Mouse (Mus musculus): ENCODE measurements at regions not wholly inside any gene's neighbourhood (a gene's known extent, or its start where the extent isn't known, plus 50 kb on each side); places are given as distances from the start of the nearest gene placed in this dataset.

DNA sequence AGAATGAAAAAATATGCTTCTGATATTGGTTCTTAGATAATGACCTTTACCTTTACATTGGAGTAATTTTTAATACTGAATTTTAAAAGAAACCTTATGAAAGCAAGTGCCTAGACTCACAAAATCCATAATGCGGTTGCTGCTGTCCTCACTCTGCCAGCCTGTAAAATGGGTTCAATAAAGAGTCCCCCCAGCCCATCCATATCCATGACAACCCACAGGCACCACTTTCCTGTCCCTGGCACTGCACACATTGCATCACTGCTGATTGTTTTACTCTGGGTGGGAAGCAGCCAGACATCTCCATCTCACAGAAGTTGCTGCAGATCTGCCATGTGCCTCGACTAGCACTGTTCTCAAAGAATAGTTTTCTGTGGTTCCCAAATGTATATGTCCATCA, 110.3 kb upstream of the Tmc3 start:
- H3K4me1 ChIP-seq (ENCODE audit: control insufficient read depth, low read depth, low read length) = no peaks in the 10 kb centered on the region
- no peak overlapping the region for H3K4me3 ChIP-seq (ENCODE audit: low read depth, low read length)
- 51% methylated on average over 2 of the region's 2 CpGs for WGBS (ENCODE audit: insufficient replicate concordance)
- no peak for ATAC-seq (ENCODE audit: low read depth)
- H3K36me3 ChIP-seq (ENCODE audit: control insufficient read depth, insufficient read depth) = no peaks in the 10 kb centered on the region
- no peaks in the 10 kb centered on the region for H3K27me3 ChIP-seq (ENCODE audit: control insufficient read depth, insufficient read depth, low read depth, low read length)
- H3K4me2 ChIP-seq (ENCODE audit: low read depth, low read length) = no peak overlapping the region
- no peaks in the 10 kb centered on the region for H3K9me3 ChIP-seq (replicated peaks; ENCODE audit: control insufficient read depth, low read length)
- no peak overlapping the region for H3K9ac ChIP-seq (ENCODE audit: low read depth, low read length)
- H3K27ac ChIP-seq (ENCODE audit: low read length) = no peak overlapping the region

- H3K9me3 ChIP-seq (replicated peaks; ENCODE audit: control insufficient read depth, low read length) = no peaks in the 10 kb centered on the region
- no peak overlapping the region for H3K9ac ChIP-seq (ENCODE audit: low read depth, low read length)
- H3K4me3 ChIP-seq (ENCODE audit: low read depth, low read length) = no peak overlapping the region
- H3K27ac ChIP-seq (ENCODE audit: low read length) = no peak overlapping the region
- no peak overlapping the region for H3K4me2 ChIP-seq (ENCODE audit: low read depth, low read length)
- no peaks in the 10 kb centered on the region for H3K36me3 ChIP-seq (ENCODE audit: control insufficient read depth, insufficient read depth)
- ATAC-seq (ENCODE audit: low read depth) = no peak
- no peaks in the 10 kb centered on the region for H3K27me3 ChIP-seq (ENCODE audit: control insufficient read depth, insufficient read depth, low read depth, low read length)
- WGBS (ENCODE audit: insufficient replicate concordance) = 67% methylated on average over 3 of the region's 3 CpGs
- no peaks in the 10 kb centered on the region for H3K4me1 ChIP-seq (ENCODE audit: control insufficient read depth, low read depth, low read length)
Observed at GRCm38 (mm10) chr7:83474986-83475385, 109.7 kb upstream of the Tmc3 start.

GRCm38 (mm10) chr7:83475438-83476160, 109.1 kb upstream of the Tmc3 start:
- Histone ChIP-seq H3K4me1 (ENCODE audit: control insufficient read depth, low read depth, low read length) (no peaks in the 10 kb centered on the region), H3K9me3 (replicated peaks; ENCODE audit: control insufficient read depth, low read length) (no peaks in the 10 kb centered on the region), H3K36me3 (ENCODE audit: control insufficient read depth, insufficient read depth) (no peaks in the 10 kb centered on the region), H3K27me3 (ENCODE audit: control insufficient read depth, insufficient read depth, low read depth, low read length) (no peaks in the 10 kb centered on the region), H3K4me2 (ENCODE audit: low read depth, low read length) (no peak overlapping the region), H3K27ac (ENCODE audit: low read length) (no peak overlapping the region), H3K9ac (ENCODE audit: low read depth, low read length) (no peak overlapping the region), H3K4me3 (ENCODE audit: low read depth, low read length) (no peak overlapping the region)
- 69% methylated on average over 8 of the region's 8 CpGs for WGBS (ENCODE audit: insufficient replicate concordance)
- no peak for ATAC-seq (ENCODE audit: low read depth)

GRCm38 (mm10) chr7:83476161-83476495, 108.6 kb upstream of the Tmc3 start:
- no peak overlapping the region for H3K9ac ChIP-seq (ENCODE audit: low read depth, low read length)
- ATAC-seq (ENCODE audit: low read depth) = no peak
- no peak overlapping the region for H3K27ac ChIP-seq (ENCODE audit: low read length)
- H3K9me3 ChIP-seq (replicated peaks; ENCODE audit: control insufficient read depth, low read length) = no peaks in the 10 kb centered on the region
- H3K4me3 ChIP-seq (ENCODE audit: low read depth, low read length) = no peak overlapping the region
- 39% methylated on average over 3 of the region's 3 CpGs for WGBS (ENCODE audit: insufficient replicate concordance)
- no peak overlapping the region for H3K4me2 ChIP-seq (ENCODE audit: low read depth, low read length)
- no peaks in the 10 kb centered on the region for H3K27me3 ChIP-seq (ENCODE audit: control insufficient read depth, insufficient read depth, low read depth, low read length)
- no peaks in the 10 kb centered on the region for H3K36me3 ChIP-seq (ENCODE audit: control insufficient read depth, insufficient read depth)
- H3K4me1 ChIP-seq (ENCODE audit: control insufficient read depth, low read depth, low read length) = no peaks in the 10 kb centered on the region

GRCm38 (mm10) chr7:83476861-83477260, 107.9 kb upstream of the Tmc3 start:
- no peak for ATAC-seq (ENCODE audit: low read depth)
- Histone ChIP-seq H3K4me2 (ENCODE audit: low read depth, low read length) (no peak overlapping the region), H3K4me1 (ENCODE audit: control insufficient read depth, low read depth, low read length) (no peaks in the 10 kb centered on the region), H3K9ac (ENCODE audit: low read depth, low read length) (no peak overlapping the region), H3K27me3 (ENCODE audit: control insufficient read depth, insufficient read depth, low read depth, low read length) (no peaks in the 10 kb centered on the region), H3K27ac (ENCODE audit: low read length) (no peak overlapping the region), H3K9me3 (replicated peaks; ENCODE audit: control insufficient read depth, low read length) (no peaks in the 10 kb centered on the region), H3K36me3 (ENCODE audit: control insufficient read depth, insufficient read depth) (no peaks in the 10 kb centered on the region), H3K4me3 (ENCODE audit: low read depth, low read length) (no peak overlapping the region)
- 67% methylated on average over 3 of the region's 3 CpGs for WGBS (ENCODE audit: insufficient replicate concordance)

GRCm38 (mm10) chr7:83477661-83478121, 107.0 kb upstream of the Tmc3 start:
- Histone ChIP-seq H3K27me3 (ENCODE audit: control insufficient read depth, insufficient read depth, low read depth, low read length) (no peaks in the 10 kb centered on the region), H3K4me3 (ENCODE audit: low read depth, low read length) (no peak overlapping the region), H3K9me3 (replicated peaks; ENCODE audit: control insufficient read depth, low read length) (no peaks in the 10 kb centered on the region), H3K27ac (ENCODE audit: low read length) (no peak overlapping the region), H3K4me2 (ENCODE audit: low read depth, low read length) (no peak overlapping the region), H3K9ac (ENCODE audit: low read depth, low read length) (no peak overlapping the region), H3K4me1 (ENCODE audit: control insufficient read depth, low read depth, low read length) (no peaks in the 10 kb centered on the region), H3K36me3 (ENCODE audit: control insufficient read depth, insufficient read depth) (no peaks in the 10 kb centered on the region)
- WGBS (ENCODE audit: insufficient replicate concordance) = 59% methylated on average over 7 of the region's 7 CpGs
- ATAC-seq (ENCODE audit: low read depth) = no peak

- no peak overlapping the region for H3K9ac ChIP-seq (ENCODE audit: low read depth, low read length)
- no peak overlapping the region for H3K4me3 ChIP-seq (ENCODE audit: low read depth, low read length)
- no peaks in the 10 kb centered on the region for H3K36me3 ChIP-seq (ENCODE audit: control insufficient read depth, insufficient read depth)
- H3K27me3 ChIP-seq (ENCODE audit: control insufficient read depth, insufficient read depth, low read depth, low read length) = no peaks in the 10 kb centered on the region
- H3K4me1 ChIP-seq (ENCODE audit: control insufficient read depth, low read depth, low read length) = no peaks in the 10 kb centered on the region
- H3K27ac ChIP-seq (ENCODE audit: low read length) = no peak overlapping the region
- H3K9me3 ChIP-seq (replicated peaks; ENCODE audit: control insufficient read depth, low read length) = no peaks in the 10 kb centered on the region
- H3K4me2 ChIP-seq (ENCODE audit: low read depth, low read length) = no peak overlapping the region
- no peak for ATAC-seq (ENCODE audit: low read depth)
Observed at GRCm38 (mm10) chr7:83481655-83482054, 103.1 kb upstream of the Tmc3 start.

- Histone ChIP-seq H3K4me1 (ENCODE audit: control insufficient read depth, low read depth, low read length) (no peaks in the 10 kb centered on the region), H3K4me3 (ENCODE audit: low read depth, low read length) (no peak overlapping the region), H3K9me3 (replicated peaks; ENCODE audit: control insufficient read depth, low read length) (no peaks in the 10 kb centered on the region), H3K36me3 (ENCODE audit: control insufficient read depth, insufficient read depth) (no peaks in the 10 kb centered on the region), H3K27me3 (ENCODE audit: control insufficient read depth, insufficient read depth, low read depth, low read length) (no peaks in the 10 kb centered on the region), H3K9ac (ENCODE audit: low read depth, low read length) (no peak overlapping the region), H3K4me2 (ENCODE audit: low read depth, low read length) (no peak overlapping the region), H3K27ac (ENCODE audit: low read length) (no peak overlapping the region)
- no peak for ATAC-seq (ENCODE audit: low read depth)
- 46% methylated on average over 3 of the region's 3 CpGs for WGBS (ENCODE audit: insufficient replicate concordance)
Observed at GRCm38 (mm10) chr7:83482254-83482653, 102.5 kb upstream of the Tmc3 start.

GRCm38 (mm10) chr7:83482671-83483304, 101.9 kb upstream of the Tmc3 start:
- H3K9me3 ChIP-seq (replicated peaks; ENCODE audit: control insufficient read depth, low read length) = no peaks in the 10 kb centered on the region
- no peak overlapping the region for H3K4me3 ChIP-seq (ENCODE audit: low read depth, low read length)
- no peaks in the 10 kb centered on the region for H3K27me3 ChIP-seq (ENCODE audit: control insufficient read depth, insufficient read depth, low read depth, low read length)
- no peak overlapping the region for H3K27ac ChIP-seq (ENCODE audit: low read length)
- 28% methylated on average over 7 of the region's 7 CpGs for WGBS (ENCODE audit: insufficient replicate concordance)
- no peak for ATAC-seq (ENCODE audit: low read depth)
- no peak overlapping the region for H3K4me2 ChIP-seq (ENCODE audit: low read depth, low read length)
- no peak overlapping the region for H3K9ac ChIP-seq (ENCODE audit: low read depth, low read length)
- H3K4me1 ChIP-seq (ENCODE audit: control insufficient read depth, low read depth, low read length) = no peaks in the 10 kb centered on the region
- no peaks in the 10 kb centered on the region for H3K36me3 ChIP-seq (ENCODE audit: control insufficient read depth, insufficient read depth)

Measured in liver, embryonic 16.5 days (tissue).